Mouse (Mus musculus): Measurements from ENCODE around the gene Rb1.

Rb1 gene

DNA sequence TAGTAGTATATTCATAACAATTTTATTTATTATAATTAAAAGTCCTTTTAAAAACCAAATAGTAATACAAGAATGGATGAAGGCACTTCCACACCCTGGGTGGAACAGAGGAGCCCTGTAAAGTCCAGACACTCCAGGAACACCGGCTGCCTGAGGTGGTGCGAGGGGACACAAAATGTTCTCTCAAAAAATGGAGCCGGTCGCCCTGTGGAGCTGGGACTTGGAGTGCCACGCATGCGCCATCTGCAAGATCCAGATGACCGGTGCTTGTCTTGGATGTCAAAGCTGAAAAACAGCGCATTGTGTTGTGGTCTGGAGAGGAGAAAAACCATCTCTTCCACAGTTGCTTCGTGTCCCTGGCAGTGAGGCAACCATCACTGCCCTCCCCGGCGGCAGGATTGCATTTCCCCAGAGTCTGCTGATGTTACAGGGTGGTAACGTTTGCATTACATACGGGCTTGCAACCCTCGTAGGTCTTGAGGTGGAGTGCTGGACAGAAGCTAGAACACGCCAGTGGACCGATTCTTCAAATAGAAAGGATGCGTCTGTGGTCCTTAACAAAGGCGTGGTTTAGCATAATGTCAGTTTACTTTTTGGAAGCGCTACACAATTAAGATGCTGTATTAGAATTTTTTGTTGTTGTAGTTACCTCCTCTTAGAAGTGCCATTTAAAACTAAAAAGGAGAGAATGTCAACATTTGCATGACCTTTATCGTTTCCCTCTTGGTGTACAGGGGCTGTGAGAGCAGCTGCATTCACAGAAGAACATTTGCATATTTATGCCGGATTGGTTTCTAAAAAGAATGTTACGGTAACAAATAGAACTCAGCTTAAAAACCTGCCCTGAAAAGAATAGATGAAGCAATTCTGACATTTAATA, 9.5 kb upstream of the Rb1 start:
- DNase-seq (ENCODE audit: low spot score) = no peak

DNA sequence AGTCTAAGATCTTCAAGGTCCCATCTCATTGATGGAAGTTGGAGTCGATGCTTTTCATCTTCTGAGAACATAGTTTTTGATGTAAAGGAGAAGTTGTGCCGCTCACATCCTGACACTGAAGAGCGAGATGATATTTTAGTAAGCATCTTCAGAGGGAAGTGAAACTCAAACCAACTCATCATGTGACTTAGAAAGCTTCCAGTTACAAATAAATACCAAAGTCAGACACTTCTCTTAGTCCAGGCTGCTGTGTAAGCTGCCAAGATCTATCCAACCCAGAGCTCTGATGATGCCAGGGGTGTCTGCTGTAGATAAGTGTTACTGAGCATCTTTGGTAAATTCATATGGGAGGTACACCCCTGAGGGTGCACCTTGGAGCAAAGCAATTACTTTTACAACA, 8.3 kb upstream of the Rb1 start:
- no peak for DNase-seq (ENCODE audit: low spot score)

DNA sequence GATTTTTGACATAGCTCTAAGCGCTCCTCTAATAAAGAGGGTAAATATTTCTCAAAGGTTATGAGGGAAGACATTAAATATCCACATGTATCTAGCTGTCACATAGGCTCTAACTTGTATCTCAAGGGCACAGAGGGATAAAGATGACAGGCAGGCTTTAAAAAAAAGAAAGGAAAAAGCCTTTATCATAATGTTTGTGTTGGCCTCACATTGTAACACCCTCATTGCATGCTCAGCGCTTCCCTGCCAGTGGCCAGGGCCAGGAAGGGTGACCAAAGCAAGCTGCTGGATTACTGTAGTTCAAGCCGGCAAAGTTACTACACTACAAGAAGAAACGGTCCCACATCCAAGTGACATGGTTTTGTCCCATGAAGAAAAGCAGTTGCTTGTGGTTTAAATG, 5.8 kb upstream of the Rb1 start:
- DNase-seq (ENCODE audit: low spot score) = no peak

DNA sequence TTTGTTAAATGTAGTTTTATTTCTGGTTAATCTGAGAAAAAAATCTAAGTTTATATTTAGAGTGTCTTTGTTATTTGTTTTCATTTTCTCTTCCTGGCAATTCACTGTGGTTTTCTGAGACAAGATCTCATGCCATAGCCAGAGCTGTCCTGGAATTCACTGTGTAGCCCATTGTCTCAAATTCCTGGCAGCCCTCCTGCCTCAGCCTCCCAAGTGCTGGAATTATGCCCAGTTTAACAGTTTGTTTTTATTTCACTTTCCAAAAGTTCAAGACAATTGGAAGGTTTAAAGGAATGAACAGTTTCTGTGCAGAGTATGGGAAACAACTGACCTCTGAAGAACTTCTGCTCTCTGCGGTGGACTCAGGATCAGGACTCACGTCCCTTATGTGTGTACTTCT, 4.2 kb upstream of the Rb1 start:
- DNase-seq (ENCODE audit: low spot score) = no peak

DNA sequence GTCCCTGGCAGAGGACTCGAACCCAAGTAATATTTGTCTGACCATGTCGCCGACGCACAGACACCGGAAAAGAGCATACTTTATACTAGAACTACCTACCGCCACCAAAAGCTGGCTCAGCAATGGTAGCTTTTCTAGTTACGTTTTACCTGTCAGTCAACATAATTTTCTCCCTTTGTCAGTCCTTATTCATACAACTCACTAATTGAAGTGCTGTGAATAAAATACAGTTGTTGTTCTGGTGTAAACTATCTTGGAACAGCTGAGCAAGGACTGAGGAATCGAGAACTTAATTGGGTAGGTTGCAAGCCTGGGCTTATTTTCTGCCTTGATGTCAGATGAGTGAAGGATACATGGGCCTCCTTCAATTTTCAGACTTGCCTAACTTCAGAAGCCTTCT, 889 bp upstream of the Rb1 start:
- DNase-seq (ENCODE audit: low spot score) = no peak

DNA sequence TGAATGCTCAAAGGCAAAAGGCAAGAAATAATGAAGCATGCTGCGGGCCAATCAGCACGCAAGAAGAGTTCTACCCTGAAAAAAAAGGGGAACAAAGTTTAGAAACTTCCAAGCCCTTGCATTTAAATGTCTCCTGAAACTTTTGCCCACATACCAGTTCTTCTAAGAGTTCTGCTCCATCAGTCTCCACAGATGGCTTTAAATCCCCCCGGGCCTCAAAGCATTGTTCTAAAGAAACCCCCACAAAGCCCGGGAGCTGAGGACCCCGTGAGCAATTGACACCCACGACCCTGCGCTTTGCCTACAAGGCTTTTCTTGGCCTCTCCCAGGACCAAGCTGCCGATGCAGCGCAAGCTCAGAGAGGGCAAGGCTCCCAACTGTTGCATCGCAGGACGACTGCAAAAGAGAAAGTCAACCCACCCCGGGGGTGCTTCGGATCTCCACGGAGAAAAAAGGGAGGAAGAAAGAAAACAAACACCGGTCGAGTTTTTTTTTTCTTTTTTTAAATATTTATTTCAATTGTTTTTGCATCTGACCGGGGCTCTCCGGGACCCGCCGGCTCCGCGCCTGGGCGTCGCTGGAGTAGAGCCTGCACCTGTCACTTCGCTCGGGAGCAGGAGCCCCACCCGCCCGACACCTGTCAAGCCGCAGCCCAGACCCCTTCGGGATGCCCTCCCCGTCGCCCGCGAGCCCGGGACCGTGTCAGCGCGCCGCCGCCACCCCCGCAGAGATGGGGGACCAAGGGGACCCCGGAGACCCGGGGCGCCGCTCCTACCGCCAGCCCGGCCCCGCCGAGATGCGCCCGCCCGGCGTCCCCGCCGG, 777 bp downstream of the Rb1 start:
- DNase-seq (ENCODE audit: low spot score) = peak; percentile 16

DNA sequence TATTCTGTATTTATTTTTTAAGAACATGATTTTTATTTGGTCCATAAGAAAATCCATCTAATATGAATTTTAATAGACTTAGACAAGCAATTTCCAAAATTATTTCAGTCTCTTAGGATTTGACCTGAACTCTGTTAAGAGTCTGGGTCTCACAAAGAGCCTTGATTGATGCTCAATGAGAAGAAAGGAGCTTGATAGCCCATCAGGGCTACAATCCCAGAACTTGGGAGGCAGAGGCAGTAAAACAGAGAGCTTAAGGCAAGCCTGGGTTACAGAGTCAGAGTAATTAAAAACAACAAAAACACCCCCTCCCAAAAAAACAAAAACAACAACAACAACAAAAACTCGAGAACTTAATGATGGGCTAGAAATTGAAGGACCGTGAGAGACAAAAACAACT, 1.7 kb downstream of the Rb1 start:
- no peak for DNase-seq (ENCODE audit: low spot score)

DNA sequence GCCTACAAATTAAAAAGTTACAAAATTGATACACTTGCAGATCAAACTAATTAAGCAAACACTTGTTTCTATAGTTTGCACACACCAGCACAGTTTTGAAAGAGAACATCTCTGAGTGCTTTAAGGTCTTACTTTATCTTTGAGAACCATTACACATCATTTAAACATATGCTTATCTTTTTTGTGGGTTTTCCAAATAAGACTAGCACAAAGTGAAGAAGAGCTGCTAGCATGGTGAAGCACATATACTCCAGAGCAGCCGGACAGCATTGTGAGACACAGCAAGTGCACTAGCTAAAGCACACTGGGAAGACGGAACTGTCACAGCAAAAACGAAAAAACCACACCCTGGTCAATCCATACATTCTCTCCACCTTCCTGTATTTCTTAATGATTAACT, 3.5 kb downstream of the Rb1 start:
- no peak for DNase-seq (ENCODE audit: low spot score)

DNA sequence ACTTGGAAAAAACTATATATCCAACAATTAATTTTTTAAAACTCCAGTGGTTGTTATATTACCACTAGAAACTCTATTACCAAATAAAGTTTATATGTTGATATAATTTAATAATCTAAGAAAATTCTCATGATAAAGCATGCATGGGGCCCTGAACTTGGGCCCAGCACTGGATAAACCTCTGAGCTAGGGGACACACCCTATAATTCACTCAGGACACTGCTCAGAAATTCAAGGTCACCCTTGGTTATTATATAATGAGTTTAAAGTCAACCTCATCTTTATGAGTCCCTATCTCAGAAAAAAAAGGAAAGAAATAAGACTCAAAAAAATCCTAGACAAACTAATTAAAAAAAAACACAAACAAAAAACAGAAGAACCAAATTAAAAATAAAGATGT, 8.7 kb downstream of the Rb1 start:
- no peak for DNase-seq (ENCODE audit: low spot score)

DNA sequence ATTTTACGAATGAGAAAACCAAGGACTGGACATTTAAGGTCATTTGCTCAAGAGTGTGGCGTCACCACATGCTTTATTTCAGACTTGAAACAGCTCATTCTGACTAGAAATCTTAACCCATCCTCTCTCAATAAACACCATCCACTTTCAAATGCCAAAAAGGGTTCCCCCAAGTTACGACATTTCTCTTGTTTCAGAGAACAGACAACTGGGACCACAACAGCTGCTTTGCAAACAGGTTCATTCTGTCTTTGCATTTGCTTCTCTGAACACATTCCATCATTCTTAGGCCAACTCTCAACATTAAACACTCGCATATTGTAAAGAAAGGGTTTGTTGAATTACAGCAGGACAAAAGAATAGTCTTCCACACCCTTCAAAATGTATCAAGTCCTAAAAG, 11.8 kb downstream of the Rb1 start:
- no peak for DNase-seq (ENCODE audit: low spot score)

DNA sequence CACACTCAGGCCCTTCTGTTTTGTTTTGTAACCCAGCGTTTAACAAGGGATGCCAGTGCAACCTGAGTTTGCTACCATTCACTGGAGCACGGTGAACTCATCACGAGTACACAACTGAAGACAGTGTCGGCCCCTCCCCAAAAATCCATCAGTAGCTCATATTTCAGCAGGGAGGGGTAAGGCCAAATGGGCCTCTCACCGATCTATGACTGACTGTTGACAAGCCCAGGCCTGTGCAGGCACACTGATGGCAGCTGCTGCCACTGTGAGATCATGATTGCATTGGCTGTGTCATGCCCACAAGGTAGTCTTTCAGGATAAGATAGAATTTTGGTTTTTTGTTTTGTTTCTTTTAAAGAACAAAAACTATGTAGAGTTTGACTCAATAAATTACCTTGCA, 12.2 kb downstream of the Rb1 start:
- DNase-seq (ENCODE audit: low spot score) = no peak

DNA sequence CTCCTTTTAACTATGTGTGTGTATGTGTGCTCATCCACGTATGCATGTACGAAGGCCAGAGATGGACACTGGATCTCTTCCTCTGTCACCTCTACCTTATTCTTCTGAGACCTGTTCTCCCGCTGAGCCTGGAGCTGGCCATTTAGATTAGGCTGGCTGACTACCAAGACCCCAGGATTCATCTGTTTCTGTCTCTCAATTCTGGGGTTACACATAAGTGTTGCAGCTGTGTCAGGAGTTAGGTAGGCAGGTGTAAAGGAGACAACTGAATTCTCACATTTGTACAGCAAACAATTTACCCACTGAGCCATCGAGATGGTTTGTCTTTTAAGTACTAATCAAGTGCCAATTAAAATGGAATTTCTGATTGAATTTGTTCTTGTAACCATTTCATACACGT, 12.7 kb downstream of the Rb1 start:
- DNase-seq (ENCODE audit: low spot score) = no peak

DNA sequence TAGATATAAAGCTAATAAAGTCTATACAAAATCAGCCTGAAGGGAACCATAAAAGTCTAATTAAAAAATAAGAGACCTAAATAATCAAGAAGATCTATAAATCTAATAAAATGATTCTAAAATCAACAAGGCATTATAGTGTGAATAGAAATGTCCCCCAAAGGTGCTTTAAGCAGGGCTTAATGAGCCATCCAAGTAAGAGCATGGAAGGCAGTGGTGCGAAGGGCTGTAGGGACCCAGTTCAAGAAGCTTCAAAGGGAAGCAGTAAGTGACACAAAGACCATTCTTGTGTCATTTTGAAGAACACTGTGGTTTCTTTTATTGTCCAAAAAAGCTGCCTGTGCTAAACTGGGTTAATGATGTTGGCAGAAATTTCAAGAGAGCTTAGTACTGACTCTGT, 18.1 kb downstream of the Rb1 start:
- no peak for DNase-seq (ENCODE audit: low spot score)

DNA sequence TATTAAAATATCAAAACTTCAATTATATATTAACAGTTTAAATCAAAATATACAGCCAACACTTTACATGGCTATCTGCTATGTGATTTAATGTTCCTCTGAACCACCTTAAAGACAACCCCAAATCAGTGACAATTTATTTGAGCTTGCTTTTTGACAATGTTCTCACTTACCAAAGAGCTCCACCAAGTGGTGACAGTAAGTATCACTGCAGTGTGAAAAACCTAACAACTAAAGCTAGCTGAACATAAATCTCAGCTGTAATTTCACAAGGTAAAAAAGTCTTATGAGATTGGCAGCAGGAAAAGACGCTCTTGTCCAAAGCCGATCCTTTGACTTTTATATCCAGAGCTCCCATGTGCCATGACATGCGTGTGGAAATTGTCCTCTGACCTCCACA, 22.4 kb downstream of the Rb1 start:
- peak; percentile 27 for DNase-seq (ENCODE audit: low spot score)

DNA sequence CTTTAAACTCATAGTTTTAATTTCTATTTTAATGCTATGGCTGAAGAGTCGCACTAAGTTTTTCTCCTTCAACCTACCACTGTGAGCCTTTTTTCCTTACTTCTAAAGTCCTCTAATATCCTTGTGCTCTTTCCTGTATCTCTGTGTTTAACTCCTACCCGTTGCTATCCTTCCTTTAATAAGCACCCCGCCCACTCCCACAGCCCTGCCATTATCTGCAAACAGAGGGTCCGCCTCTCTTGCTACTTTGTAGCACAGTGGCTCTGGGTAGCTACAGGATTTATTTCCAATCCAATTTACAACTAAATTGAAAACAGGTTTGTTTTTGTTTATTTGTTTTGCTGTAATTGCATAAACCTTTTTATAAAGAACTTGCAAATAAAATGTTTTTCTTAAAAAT, 23.8 kb downstream of the Rb1 start:
- DNase-seq (ENCODE audit: low spot score) = no peak

DNA sequence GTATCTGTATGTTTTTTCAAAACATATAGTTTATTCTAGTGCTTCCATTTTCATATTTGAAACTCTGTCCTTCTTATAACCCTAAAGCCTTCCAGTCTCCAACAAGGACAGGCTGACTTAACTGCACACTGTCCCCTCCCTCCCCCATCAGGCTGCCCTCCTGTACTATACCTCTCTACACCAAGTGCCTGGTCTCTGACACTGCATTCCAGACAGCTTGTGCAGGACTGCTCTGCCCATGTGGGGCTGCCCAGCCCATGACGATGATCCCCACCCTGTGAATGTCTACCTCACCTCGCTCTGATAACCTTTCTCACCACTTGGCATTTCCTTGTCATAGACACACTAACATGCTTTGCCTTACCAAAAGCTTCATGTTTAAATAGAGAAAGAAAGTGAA, 30.1 kb downstream of the Rb1 start:
- DNase-seq (ENCODE audit: low spot score) = no peak

DNA sequence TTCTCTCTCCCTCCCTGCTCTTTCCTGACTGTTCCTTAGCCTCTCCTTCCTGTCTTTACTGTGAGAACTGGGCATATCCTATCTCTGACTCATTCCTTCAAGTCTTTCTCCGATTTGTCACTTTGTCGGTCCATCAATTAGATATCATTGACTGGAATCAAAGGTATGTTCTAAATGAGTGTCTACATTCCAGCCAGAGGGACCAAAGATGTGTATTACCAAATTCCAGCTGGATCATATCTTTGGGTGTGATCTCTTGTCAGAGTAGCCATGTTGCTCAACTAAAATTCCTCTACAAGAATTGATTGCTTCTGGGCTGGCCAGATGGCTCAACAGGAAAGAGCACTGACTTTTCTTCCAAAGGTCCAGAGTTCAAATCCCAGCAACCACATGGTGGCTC, 32.0 kb downstream of the Rb1 start:
- no peak for DNase-seq (ENCODE audit: low spot score)

DNA sequence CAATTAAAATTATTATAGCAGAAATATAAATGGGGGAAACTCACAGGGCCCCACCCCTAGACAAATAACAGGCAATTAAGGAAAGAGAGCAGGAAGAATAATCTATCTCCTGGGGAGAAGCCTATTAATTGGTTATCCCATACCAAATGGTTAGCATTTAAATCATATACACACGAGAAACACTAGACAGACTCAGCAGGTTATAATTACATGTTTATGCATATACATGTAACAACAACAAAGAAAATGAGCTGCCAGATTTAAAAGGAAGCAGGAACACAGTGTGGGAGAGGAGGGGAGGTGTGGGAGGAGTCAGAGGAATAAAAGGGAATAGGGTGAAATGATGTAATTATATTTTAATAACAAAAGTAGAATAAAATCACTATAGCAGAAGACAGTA, 33.2 kb downstream of the Rb1 start:
- no peak for DNase-seq (ENCODE audit: low spot score)

DNA sequence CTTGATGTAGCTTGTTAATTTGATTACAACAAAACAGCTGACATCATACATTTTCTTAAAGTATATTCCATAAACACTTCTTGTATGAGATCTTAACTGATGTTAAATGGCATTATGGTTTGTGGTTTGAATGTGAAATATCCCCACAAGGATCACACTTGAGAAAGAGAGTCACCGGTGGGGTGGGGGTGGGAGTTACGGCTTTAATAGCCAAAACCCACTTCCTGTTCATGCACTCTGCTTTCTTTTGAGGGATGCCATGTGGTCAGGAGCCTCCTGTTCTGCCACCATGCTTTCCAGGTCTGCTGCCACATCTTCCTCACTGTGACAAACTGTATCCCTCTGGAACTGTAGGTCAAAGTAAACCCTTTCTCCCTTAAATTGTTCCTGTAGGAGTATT, 35.7 kb downstream of the Rb1 start:
- DNase-seq (ENCODE audit: low spot score) = no peak

DNA sequence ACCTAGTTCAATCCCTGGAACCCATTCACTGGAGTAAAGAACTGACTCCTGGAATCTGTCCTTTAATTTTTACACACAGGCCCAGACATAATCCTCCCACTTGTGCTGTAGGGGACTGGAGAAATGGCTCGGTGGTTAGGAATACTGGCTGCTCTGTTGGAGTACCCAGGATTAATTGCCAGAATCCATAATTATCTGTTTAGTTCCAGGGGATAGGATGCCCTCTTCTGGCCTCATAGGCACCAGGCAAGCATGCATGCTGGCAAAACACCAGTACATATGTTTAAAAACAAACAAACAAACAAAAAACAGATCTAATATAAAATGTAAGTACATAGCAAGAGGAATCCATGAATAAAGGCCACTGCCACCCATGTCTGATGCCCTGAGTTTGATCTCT, 44.6 kb downstream of the Rb1 start:
- no peak for DNase-seq (ENCODE audit: low spot score)

DNA sequence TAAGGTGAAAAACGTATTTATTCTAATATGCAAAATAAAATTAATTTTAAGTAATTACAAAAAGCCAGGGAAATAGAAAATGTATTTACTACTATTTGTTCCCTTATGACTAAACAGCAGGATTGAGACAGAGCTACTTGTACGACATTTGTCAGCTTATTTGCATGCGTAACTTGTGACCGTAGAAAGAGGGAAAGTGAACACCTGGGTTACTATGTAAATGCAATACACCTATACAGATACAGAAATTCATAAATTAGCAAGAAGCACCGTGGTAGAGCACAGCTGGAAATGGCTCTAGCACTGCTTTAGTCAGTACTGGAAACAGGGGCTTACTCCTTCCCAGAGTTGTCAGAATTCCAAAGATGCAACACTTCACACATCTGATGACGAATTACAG, 46.5 kb downstream of the Rb1 start:
- no peak for DNase-seq (ENCODE audit: low spot score)

DNA sequence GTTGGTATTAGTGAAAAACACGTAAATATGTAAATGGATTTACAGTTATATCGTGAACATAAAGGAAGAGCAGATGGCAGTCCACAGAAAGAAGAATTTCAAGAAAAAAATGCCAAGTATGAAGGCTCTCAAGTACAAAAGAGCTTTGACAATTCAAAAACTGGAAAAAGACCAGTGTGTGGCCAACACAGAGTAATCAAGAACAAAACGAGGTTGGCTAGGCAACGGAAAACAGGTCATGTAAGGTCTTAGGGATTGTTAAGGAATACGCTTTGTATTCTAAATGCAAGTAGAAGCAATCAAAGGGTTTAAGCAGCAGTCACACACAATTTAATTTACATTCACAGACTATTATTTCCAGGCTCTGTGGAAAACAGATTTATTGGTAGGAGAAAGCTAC, 53.8 kb downstream of the Rb1 start:
- no peak for DNase-seq (ENCODE audit: low spot score)

DNA sequence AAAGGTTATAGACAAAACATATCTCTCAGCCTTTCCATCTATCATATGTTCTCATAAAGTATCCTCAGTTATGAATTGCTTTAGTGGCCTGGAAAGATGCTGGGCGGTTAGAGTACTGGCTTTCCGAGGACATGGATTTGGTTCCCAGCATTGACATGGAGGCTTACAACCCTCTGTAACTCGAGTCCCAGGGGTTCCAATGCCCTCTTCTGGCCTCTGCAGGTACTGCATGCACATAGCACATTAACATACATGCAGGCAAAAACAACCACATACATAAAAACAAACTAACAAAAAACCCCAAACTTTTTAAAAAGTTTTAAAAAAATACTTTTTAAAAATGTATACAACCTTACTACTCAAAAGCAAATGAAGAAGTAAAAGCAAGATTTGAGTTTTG, 59.5 kb downstream of the Rb1 start:
- DNase-seq (ENCODE audit: low spot score) = no peak

DNA sequence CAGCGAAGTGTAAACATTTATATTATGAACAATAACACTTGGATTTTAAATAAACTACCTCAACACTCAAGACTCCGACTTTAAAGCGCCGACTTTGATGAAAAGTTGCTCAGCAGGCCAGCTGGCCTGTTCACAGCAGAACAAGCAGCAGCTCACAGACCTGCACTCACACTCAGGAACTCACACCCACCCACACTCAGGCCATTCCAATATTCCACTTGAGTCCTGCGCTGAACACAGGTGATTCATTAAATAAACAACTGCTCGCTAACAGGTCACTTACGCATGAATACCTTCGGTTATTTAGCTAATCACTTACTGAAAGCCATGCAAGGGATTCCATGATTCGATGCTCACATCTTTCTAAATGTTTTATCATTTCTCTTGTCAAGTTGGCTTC, 63.4 kb downstream of the Rb1 start:
- DNase-seq (ENCODE audit: low spot score) = no peak
